Mouse (Mus musculus) v-Abl transformed pro-B cells (cell line): ENCODE measurements around the gene Irgm2.
"Not testable (repeated sequence)": the region's sequence is repeated elsewhere in the genome, so short reads cannot be mapped to it uniquely, and the experiment has no call there.

ENCODE experiments used
- in situ Hi-C, 2 experiments: fragments of 400-800 bp; cut with MboI; formaldehyde crosslinking; loops; one replicate each; pipeline ENCODE4 v1.15.1; 2025; ENCODE audit not compliant: unreplicated experiment in 2 of 2

The Irgm2 gene

DNA sequence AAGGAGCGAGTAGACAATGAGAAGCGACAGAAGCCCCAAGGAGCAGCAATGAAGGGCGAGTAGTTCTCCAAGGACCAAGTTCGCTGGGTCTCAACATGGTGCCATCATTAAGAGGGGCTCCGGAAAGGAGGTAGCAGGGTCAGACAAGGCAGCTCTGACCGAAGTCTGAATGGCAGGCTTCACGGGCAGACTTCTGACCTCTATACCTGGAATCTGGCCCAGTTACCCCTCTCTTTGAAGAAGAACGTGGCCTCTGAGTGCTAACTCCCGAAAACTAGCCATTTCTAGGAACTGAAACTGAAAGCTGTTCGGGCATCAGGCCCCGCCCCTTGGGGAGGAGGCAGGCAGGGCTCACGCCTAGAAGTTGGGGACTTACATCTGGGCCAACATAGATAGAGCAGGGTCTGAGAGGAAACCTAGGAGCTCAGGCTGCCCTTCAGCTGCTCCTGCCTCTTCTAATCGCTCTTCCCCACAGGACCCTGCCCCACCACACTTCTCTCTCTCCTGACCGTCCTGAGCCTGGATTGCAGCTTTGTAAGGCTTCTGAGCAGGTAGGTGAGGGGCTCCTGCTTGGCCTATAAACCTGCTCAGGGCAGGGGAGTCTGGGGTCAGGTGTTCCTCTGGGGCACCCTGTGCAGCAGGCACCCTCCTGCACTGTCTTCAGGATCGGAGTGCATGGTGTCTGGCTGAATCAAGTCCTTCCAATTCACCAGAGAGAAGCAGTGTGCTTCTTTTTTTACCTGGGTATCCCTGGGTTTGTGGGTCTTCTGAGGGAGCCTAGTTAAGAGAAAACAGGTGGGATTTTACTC, at the start of gene Irgm2, which contains the start of gene Igtp:
Irgm2 (plus strand) TSS at position 390 of the 809 bp plus-strand sequence.
Igtp (plus strand) TSS at position 328 of the 809 bp plus-strand sequence.
- in situ Hi-C loops, result not testable (repeated sequence)

- in situ Hi-C loops, result loop anchor here (25.0 kb wide), 1 partner anchor 343 kb away; the partner anchor contains the start of gene Sap30l (in 2 of the 2)
These were observed 44.0 kb upstream of the Irgm2 start for GRCm38 (mm10) chr11:58155458-58155857.

- in situ Hi-C loops, result loop anchor here (25.0 kb wide), 1 partner anchor 345 kb away; the partner anchor contains the start of gene Sap30l (in 2 of the 2)
These were observed 42.5 kb upstream of the Irgm2 start for GRCm38 (mm10) chr11:58156871-58157270.

DNA sequence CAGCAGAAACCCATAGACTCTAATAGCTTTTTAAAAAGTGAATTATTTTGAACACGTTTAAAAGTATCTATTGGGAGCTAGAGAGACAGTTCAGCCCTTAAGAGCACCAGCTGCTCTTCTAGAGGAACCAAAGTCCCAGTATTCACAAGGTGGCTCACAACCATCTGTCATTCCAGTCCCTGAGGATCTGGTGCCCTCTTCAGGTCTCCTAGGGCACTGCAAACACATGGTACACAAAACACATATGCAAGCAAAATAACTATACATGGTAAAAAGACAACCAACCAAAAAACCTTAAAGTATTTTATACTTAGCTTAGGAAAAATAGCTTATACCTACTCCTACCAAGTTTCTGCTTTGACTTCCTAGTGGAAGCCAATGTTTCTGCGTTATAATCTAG, 34.3 kb upstream of the Irgm2 start:
- in situ Hi-C loops, result loop anchor here (5.0 to 25.0 kb wide), 3 partner anchors 63 to 353 kb away; partner anchors contain the start of genes Sap30l (in 2 of the 2) and Cnot8 (in 1 of the 2)

- in situ Hi-C loops, result loop anchor here (5.0 to 25.0 kb wide), 3 partner anchors 65 to 355 kb away; partner anchors contain the start of genes Sap30l (in 2 of the 2) and Cnot8 (in 1 of the 2)
These were observed 31.6 kb upstream of the Irgm2 start for GRCm38 (mm10) chr11:58167822-58168166.

DNA sequence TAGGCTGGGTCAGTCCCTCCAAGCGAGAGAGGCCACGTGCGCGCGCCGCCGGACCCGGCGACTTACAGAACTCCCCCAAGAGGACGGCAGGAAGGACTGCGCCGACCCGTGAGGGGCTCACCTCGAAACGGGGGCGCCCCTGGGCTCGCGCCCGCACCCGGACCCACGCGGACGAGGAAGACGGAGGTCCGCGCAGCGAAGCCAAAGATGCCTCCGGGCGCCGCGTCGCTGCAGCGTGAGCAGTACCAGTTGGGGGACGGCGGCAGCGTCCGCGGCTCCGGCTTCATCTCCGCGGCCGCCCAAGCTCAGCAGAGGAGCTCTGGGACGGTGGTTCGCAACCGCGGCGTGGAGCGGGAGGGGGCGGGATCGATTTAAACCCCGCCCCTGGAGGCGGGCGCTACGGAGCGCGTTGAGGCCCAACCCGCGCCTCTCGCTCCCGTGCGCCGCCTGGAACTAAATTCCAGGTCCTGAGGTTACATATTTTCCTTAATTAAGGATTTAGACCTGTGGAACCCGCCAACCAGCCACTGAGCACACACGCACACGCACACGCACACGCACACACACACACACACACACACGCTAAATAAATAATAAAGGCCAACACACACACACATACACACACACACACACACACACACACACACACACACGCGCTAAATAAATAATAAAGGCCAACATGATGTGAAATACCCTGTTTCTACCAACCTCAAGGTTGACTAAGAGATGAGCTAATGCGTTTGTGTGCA, 31.1 kb upstream of the Irgm2 start, which contains the start of gene Gemin5:
Gemin5 (minus strand) TSS at position 373 of the 749 bp plus-strand sequence.
- in situ Hi-C loops, result loop anchor here (5.0 to 25.0 kb wide), 3 partner anchors 66 to 356 kb away; partner anchors contain the start of genes Sap30l (in 2 of the 2) and Cnot8 (in 1 of the 2)

DNA sequence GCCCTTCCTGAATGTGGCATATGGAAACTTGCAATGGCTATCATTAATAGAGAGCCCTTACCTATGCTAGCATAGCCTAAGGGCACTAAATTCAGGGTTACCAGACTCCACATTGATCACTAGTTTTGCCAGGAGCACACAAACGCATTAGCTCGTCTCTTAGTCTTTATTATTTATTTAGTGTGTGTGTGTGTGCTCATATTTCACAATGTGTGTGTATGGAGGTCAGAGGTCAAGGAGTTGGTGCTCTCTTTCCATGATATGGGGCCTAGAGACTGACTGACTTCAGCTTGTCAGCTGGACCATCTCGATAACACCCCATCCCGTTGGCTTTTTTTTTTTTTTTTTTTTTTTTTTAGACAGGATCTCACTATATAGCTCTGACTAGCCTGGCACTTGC, 29.8 kb upstream of the Irgm2 start:
- in situ Hi-C loops, result loop anchor here (5.0 to 25.0 kb wide), 5 partner anchors 67 to 465 kb away; partner anchors contain the start of genes Sap30l (in 2 of the 2), Cnot8 (in 1 of the 2) and Olfr323 (in 1 of the 2)

DNA sequence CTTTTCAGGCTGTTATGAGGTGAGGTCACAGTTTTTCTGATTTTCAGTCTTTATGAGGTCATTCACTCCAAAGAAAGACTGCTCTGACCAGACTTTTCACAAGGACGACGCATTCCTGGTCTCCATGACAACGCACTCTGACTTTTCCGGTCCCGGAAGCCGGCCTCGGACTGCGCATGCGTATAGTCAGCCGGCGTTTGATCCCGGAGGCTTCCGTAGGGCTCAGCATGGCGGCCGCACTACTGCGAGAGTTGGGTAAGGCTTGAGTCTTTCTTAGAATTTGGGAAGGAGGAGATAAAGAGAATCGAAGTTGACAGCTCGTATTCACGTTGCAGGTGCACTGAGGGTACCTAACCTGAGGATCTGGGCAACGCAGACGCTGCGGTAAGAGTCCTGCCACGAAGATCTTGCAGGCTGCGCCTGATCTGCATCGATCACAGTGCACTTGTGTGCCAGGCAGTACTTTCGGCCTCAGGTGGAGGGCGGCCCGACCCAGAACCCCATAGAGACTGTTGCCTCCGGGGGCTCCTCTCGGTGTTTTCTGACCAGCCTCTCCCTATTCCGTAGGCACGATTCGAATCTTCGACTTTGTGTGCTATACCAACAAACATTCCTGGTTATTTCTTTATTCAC, 27.8 kb upstream of the Irgm2 start, which contains the start of gene Mrpl22:
Mrpl22 (plus strand) TSS at position 203 of the 633 bp plus-strand sequence.
- in situ Hi-C loops, result loop anchor here (5.0 to 25.0 kb wide), 3 partner anchors 131 to 463 kb away; partner anchors contain the start of genes Sap30l (in 2 of the 2) and Olfr323 (in 1 of the 2)

- in situ Hi-C loops, result loop anchor here in 1 of 2 experiments (10.0 kb wide), 1 partner anchor 455 kb away; the partner anchor contains the start of gene Olfr323
These were observed 19.9 kb upstream of the Irgm2 start for GRCm38 (mm10) chr11:58179563-58179962.

DNA sequence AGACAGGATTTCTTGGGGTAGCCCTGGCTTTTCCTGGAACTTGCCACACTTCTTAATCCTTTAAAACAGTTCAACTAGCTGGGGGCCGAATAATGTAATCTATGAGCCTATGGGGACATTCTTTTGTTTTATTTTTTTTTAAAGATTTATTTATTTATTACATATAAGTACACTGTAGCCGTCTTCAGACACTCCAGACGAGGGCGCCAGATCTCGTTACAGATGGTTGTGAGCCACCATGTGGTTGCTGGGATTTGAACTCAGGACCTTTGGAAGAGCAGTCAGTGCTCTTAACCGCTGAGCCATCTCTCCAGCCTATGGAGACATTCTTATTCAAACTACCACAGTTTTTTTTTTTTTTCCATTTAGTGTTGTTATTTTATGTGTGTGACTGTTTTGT, 19.4 kb upstream of the Irgm2 start:
- in situ Hi-C loops, result loop anchor here (5.0 to 10.0 kb wide), 3 partner anchors 47 to 457 kb away; partner anchors contain the start of gene Olfr323 (in 1 of the 2)

DNA sequence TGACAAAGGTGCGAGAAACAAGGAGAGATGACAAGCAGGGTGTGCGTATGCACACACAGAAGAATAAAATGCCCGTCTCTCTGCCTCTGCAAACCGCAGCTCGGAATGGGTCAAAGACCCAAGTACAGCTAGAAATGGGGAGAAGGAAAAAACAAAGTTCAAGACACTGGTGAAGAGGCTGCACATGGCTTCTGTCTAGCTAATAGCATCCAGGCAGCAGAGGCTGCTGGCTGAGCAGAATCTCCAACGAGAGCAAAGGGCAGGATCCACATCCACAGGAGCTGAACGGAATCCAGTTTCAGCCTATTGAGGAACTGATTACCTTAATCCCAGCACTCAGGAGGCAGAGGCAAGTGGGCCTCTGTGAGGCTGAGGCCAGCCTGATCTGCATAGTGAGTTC, 18.7 kb upstream of the Irgm2 start:
- in situ Hi-C loops, result loop anchor here (5.0 kb wide), 2 partner anchors 47 to 457 kb away; no protein-coding TSS in a partner anchor

DNA sequence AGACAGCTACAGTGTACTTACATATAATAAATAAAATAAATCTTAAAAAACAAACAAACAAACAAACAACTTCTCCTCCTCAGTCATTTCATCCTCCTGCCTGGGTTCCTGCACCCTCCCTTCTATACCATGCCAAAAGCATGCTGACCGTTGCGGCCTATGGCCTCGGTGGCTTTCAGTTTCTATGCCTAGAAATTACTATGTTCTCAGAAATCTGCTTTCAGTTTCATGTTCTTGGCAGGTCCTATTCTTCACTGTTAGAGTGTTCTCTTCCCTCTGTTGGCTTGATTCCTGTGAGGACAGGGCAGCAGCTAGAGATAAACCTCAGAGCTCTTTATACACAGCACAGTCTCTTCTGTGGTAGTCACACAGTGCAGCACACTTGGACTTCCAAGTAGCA, 15.8 kb upstream of the Irgm2 start:
- in situ Hi-C loops, result loop anchor here (5.0 kb wide), 2 partner anchors 44 to 454 kb away; no protein-coding TSS in a partner anchor

GRCm38 (mm10) chr11:58189675-58190074, 9.7 kb upstream of the Irgm2 start:
- in situ Hi-C loops, result loop anchor here (5.0 kb wide), 2 partner anchors 33 to 113 kb away; no protein-coding TSS in a partner anchor

DNA sequence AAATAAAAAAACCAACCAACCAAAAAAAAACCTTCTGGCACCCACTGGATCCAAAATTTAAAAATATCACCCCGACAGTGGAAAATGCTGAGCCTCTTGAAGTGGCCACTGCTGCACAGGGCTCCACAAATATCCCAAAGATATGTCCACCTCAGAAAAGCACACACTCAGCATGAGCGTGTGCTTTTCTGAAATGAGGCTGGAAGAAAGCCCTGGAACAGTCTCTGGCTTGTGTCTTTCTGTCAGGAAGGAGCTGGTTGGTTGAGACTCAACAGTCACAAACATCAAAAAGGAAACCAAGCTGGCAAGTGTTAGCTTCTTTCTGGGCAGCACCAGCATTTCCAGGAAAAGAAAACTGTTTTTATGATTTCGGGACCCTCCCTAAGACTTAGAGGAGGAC, 6.1 kb upstream of the Irgm2 start:
- in situ Hi-C loops, result no loop called here

DNA sequence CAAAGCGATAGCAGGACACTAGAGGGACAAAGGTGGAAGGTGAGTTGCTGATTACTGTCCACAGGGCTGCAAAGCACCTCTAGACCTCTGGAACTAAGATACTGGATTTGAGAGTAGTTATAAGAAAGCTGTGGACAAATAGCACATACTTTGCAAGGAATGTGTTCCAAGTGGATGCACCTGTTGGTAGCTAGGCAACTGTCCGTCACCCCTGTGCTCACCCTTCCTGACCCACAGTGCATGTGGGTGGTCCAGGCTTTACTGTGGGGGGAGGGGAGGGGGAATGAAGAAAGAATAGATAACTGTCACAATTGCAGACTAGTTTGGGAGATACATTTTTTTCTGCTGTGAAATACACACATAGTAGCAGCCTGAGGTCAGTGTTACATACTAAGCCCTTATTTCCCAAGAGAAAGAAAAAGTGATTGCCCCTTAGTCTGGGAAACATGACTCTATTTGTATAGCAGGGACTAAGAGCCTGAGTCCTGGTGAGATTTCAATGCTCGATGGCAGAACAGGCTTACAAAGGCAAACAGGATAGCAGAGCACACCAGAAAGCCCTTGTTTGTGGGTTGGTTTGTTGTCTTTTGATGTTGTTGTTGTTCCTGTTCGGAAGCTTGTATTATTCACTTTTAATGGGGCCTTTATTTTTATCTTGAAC, 5.4 kb upstream of the Irgm2 start:
- in situ Hi-C loops, result no loop called here

DNA sequence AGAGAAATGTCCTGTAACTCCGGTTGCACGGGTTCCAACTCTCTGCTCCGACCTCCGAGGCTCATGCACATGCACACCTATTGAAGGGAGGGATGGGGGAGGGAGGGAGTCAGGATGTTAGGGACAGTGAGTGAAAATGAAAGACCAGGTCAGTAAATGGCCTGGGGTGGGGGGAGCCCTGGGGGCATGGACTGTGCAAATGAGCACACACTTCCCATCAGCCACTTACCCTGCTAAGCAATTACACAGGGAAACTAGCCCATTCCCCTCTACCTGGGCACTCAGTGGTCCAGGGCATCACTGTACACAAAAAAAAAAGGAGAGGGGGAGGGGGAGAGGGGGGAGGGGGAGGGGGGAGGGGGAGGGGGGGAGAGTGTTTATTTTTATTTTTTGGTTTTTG, 755 bp upstream of the Irgm2 start:
- in situ Hi-C loops, result no loop called here

DNA sequence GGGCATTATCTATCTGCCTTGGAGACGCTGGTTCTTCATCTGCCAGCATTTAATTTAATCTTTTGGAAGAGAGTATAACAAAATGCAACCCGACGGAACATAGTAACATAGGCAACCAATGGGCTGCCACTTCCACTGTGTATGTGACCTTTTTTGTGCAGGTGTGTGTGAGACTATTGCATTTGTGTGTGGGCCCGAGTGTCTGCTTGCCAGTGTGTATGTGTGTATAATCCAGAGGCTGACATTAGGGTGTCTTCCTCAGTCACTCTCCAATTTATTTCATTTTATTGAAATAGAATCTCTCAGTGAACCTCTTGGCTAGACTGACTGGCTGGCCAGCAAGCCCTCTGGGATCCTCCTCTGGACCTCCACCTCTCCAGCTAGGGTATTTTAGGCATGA, 808 bp downstream of the Irgm2 start:
- in situ Hi-C loops, result no loop called here

GRCm38 (mm10) chr11:58201052-58201451, 1.6 kb downstream of the Irgm2 start:
- in situ Hi-C loops, result no loop called here

DNA sequence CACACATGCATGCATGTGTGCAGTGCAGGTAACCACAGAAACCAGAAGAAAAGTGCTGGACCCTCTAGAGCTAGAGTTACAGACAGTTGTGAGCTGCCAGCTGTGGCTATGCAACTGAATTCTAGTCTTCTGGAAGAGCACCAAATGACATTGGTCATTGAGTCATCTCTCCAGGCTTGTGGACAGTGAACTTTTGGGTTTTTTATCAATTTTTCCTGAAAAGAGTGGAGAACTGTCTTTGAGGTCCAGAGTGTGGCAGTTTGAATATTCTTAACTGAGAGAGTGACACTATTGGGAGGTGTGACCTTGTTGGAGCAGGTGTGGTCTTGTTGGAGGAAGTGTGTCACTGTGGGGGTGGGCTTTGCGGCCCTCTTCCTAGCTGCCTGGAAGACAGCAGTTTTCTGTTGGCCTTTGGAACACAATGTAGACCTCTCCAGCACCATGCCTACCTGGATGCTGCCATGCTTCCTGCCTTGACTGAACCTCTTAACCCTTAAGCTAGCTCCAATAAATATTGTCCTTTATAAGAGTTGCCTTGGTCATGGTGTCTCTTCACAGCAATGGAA, 11.0 kb downstream of the Irgm2 start:
- in situ Hi-C loops, result no loop called here
